Mouse (Mus musculus) hindbrain, embryonic 11.5 days (tissue): ENCODE measurements around the gene Slc35e3. TPM values are rescaled to one million over a fixed set of nuclear protein-coding genes. Genes with fewer than 3 reads are reported as not detected.

Source experiments
- ATAC-seq: fragments of 200-750 bp; cut with Nextera tagmentation; 2 replicates; pipeline ENCODE4 v1.8.0; 2017; ENCODE audit warnings: mild to moderate bottlenecking, moderate TSS enrichment, moderate library complexity; ENCODE audit not compliant: low FRiP score
- DNase-seq: peaks from one replicate; pipeline ENCODE4 v3.0.0-alpha.2; 2015; ENCODE audit warnings: low spot score
- H3K27ac ChIP-seq: fragments of 300-500 bp; sonication (generic); 2 replicates; pipeline ENCODE4 v1.5.1; 2014; ENCODE audit warnings: mild to moderate bottlenecking, low read depth, low read length
- H3K27me3 ChIP-seq: fragments of 300-500 bp; sonication (generic); 2 replicates; pipeline ENCODE4 v1.6.1; 2014; ENCODE audit warnings: mild to moderate bottlenecking, low read length, moderate library complexity, mixed read lengths; ENCODE audit not compliant: control insufficient read depth, insufficient read depth
- H3K36me3 ChIP-seq: fragments of 300-500 bp; sonication (generic); 2 replicates; pipeline ENCODE4 v1.6.1; 2014; ENCODE audit warnings: mild to moderate bottlenecking, low read length, moderate library complexity, mixed read lengths; ENCODE audit not compliant: control insufficient read depth, insufficient read depth
- H3K4me1 ChIP-seq: fragments of 300-500 bp; sonication (generic); replicated peaks from 2 replicates; pipeline ENCODE4 v1.6.1; 2014; ENCODE audit warnings: low read length, mixed read lengths; ENCODE audit not compliant: control insufficient read depth, insufficient read depth
- H3K4me2 ChIP-seq: fragments of 300-500 bp; sonication (generic); replicated peaks from 2 replicates; pipeline ENCODE4 v1.6.1; 2014; ENCODE audit warnings: mild to moderate bottlenecking, low read depth, low read length
- H3K4me3 ChIP-seq: fragments of 300-500 bp; sonication (generic); 2 replicates; pipeline ENCODE4 v1.5.1; 2014; ENCODE audit warnings: low read depth, low read length
- H3K9ac ChIP-seq: fragments of 300-500 bp; sonication (generic); 2 replicates; pipeline ENCODE4 v1.6.1; 2014; ENCODE audit warnings: low read depth, low read length
- H3K9me3 ChIP-seq: fragments of 300-500 bp; sonication (generic); 2 replicates; pipeline ENCODE4 v1.6.1; 2016; ENCODE audit warnings: low read length; ENCODE audit not compliant: control insufficient read depth
- WGBS: fragments of 180-500 bp; shearing (Covaris S2); extraction: QIAGEN DNeasy Blood & Tissue Kit; methylation state at CpG from one replicate; pipeline ENCODE4 v1.1.7; 2014; 5-methylcytosine and 5-hydroxymethylcytosine counted together
- polyA plus RNA-seq: library from polyadenylated mRNA; unstranded; fragments of >200 nt; fragmentation: Nextera tagmentation; extraction: Ambion mirVana; gene quantifications from 2 replicates; pipeline ENCODE4 v1.2.1, GENCODE M21; 2014

The Slc35e3 gene
- polyA plus RNA-seq, 1 experiment from 2014 or later = 18.2 TPM

DNA sequence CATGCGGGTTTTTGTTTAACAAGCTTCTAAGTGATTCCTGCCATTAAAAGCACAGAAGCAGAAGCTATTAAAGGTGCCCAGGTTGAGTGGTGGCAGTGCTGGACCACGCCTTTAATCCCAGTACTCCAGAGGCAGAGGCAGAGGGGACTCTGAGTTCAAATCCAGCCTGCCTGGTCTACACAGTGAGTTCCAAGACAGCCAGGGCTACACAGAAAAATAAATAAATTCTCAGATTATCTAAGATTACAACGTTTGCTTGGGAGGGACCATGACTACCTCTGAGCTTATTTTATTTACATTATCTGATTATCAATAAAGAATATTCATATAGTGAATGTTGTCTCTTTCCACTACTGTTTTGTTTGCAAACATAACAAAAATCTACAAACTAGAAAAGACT lies 59.1 kb downstream of the Slc35e3 start:
- Histone ChIP-seq H3K4me2 (no peak overlapping the region), H3K9ac (no peak overlapping the region), H3K36me3 (peaks cover 9% of the 10 kb centered on the region; the same call in 1 of the 2 replicates), H3K4me1 (no peaks in the 10 kb centered on the region), H3K4me3 (no peak overlapping the region), H3K9me3 (no peaks in the 10 kb centered on the region), H3K27ac (no peak overlapping the region), H3K27me3 (no peaks in the 10 kb centered on the region)
- ATAC-seq = no peak
- no peak for DNase-seq
- WGBS = 79% methylated on average over 3 of the region's 3 CpGs

DNA sequence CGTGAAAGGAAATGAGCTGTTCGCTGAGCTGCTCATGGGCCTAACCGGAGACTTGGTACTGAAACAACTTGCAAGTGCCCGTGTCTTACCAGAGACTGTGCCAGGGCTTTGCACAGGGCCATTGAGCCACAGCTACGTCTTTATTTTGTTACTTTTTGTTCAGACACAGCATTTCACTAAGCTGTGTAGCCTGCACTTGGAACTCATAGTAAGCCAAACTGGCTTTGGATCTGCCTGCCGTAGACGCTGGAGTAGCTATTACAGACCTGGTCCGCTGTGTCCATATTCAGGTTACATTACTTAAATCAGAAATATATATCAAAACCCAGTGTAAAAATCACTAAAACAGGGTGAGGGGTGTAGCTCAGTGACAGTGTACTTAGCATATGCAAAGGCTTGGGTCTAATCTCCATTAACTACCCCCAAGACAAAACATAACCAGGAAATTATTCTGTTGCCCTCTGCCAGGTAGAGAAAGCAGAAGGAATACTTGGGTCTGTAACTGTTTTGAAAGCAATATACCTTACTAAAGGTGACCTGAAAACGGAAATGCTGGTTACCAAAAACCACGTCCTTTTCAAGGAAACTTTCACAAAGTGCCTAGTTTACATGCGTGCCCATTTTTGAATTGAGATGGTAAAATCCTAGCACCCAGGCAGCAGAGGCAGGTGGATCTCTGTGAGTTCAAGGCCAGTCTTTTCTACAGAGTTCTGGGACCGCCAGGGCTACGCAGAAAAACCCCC lies 60.1 kb downstream of the Slc35e3 start:
- 91% methylated on average over 13 of the region's 13 CpGs for WGBS
- no peak for DNase-seq
- no peak overlapping the region for H3K4me3 ChIP-seq
- H3K4me1 ChIP-seq = no peaks in the 10 kb centered on the region
- H3K27ac ChIP-seq = no peak overlapping the region
- peaks cover 8% of the 10 kb centered on the region; the same call in 1 of the 2 replicates for H3K36me3 ChIP-seq
- H3K27me3 ChIP-seq = no peaks in the 10 kb centered on the region
- no peak overlapping the region for H3K4me2 ChIP-seq
- H3K9me3 ChIP-seq = no peaks in the 10 kb centered on the region
- ATAC-seq = no peak
- no peak overlapping the region for H3K9ac ChIP-seq

GRCm38 (mm10) chr10:117685171-117685848 lies 60.9 kb downstream of the Slc35e3 start:
- Histone ChIP-seq H3K36me3 (peaks cover 6% of the 10 kb centered on the region; the same call in 1 of the 2 replicates), H3K4me1 (no peaks in the 10 kb centered on the region), H3K27me3 (no peaks in the 10 kb centered on the region), H3K27ac (no peak overlapping the region), H3K4me3 (no peak overlapping the region), H3K9me3 (no peaks in the 10 kb centered on the region), H3K4me2 (no peak overlapping the region), H3K9ac (no peak overlapping the region)
- DNase-seq (no peak), ATAC-seq (no peak)
- 93% methylated on average over 15 of the region's 15 CpGs for WGBS

- H3K4me2 ChIP-seq = no peak overlapping the region
- no peak overlapping the region for H3K9ac ChIP-seq
- no peaks in the 10 kb centered on the region for H3K9me3 ChIP-seq
- no peak overlapping the region for H3K27ac ChIP-seq
- no peak overlapping the region for H3K4me3 ChIP-seq
- 89% methylated on average over 19 of the region's 19 CpGs for WGBS
- 0 out of 2 replicates have a peak, but pooled peaks cover 2% of the 10 kb centered on the region for H3K36me3 ChIP-seq
- no peak for DNase-seq
- H3K4me1 ChIP-seq = no peaks in the 10 kb centered on the region
- ATAC-seq = no peak
- H3K27me3 ChIP-seq = no peaks in the 10 kb centered on the region
Observed at GRCm38 (mm10) chr10:117684298-117685170, 61.6 kb downstream of the Slc35e3 start.

DNA sequence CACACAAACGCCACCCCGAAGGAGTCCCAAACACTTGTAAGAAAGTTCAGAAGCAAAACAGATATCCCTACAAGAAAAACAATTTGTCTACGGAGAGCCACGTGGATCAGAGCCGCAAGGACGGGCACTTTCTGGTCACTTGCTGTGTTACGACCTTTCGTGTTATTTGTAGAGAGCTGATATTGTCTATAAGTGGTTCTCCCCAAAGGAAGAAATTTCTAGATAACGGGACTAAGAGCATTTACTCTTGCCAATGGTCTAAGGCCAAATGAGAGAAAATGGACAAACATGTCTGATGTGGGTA lies 62.5 kb downstream of the Slc35e3 start:
- ATAC-seq = no peak
- no peak for DNase-seq
- H3K9ac ChIP-seq = no peak overlapping the region

More for the DNA sequence above, 62.5 kb downstream of the Slc35e3 start:
- WGBS = 92% methylated on average over 9 of the region's 9 CpGs
- Histone ChIP-seq H3K27ac (no peak overlapping the region), H3K4me2 (no peak overlapping the region), H3K27me3 (no peaks in the 10 kb centered on the region), H3K4me3 (no peak overlapping the region), H3K4me1 (no peaks in the 10 kb centered on the region), H3K36me3 (no peaks in the 10 kb centered on the region), H3K9me3 (no peaks in the 10 kb centered on the region)

Other genes starting within 250 kb of the Slc35e3 start
- gene Cpm, start 116.9 kb downstream of the Slc35e3 start, polyA plus RNA-seq = 6.0 and 6.3 TPM in 2 replicates
- 76.6 and 87.8 TPM in 2 replicates for gene Mdm2, start 35.6 kb downstream of the Slc35e3 start, polyA plus RNA-seq
- 82.8 and 95.8 TPM in 2 replicates for gene Nup107, start 46.3 kb upstream of the Slc35e3 start, polyA plus RNA-seq
- 176 and 181 TPM in 2 replicates for gene Rap1b, start 99.7 kb upstream of the Slc35e3 start, polyA plus RNA-seq